Mouse (Mus musculus): ENCODE results near the gene Slc2a4.
"Not testable (repeated sequence)": the region's sequence is repeated elsewhere in the genome, so short reads cannot be mapped to it uniquely, and the experiment has no call there.

Slc2a4 gene

DNA sequence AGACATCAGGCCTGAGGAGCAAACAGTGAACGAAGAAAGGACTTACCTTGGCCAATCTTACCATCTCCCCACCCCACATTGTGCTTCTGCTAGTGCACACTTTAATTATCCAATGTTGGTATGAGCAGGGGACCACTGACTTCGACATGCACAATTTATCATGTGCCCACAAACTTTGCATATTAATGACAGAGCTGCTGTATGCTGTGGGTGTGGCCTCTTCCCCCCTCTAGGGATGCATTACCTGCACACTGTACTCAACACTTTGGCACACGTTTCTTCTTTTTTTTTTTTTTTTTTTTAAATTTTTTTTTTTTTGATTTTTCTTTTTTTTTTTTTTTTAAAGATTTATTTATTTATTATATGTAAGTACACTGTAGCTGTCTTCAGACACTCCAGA lies 22.8 kb upstream of the Slc2a4 start:
- DNase-seq (ENCODE audit: low read depth), result no peak

DNA sequence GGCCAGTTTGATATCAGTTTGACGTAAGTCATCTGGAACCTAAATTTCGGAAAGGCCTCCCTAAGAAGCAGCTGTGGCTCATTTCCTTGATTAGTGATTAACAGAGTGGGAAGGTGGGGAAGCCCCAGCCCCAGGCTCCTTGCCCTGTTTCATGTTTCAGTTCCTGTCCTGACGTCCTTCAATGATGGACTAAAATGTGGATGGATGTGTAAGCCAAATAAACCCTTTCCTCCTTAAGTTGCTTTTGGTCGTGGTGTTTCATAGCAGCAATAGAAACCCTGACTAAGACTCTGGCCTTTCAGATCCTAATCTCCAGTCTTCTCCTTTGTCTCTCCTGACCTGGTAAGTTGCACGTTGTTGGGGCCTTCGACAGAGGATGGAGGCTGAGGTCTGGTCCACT lies 22.2 kb upstream of the Slc2a4 start:
- DNase-seq (ENCODE audit: low read depth), result no peak

DNA sequence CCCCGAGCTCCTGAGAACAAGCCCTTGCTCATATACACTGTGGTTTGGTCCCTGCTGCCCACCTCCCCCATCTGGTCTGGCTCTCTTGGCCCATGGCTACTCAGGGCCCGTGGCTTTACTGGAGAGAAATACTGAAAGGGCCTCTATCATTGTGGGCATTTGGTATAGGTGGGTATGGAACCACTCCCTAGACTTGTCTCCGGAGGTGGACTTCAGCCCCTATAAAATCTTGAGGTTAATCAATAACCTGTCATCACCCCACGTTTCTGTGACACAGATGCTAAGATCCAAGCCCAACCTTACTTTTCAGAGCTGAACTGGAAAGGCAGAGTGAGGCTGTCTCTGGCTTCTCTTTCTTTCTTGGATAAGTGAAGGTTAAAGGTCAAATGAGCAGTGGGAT lies 20.8 kb upstream of the Slc2a4 start:
- no peak for DNase-seq (ENCODE audit: low read depth)

DNA sequence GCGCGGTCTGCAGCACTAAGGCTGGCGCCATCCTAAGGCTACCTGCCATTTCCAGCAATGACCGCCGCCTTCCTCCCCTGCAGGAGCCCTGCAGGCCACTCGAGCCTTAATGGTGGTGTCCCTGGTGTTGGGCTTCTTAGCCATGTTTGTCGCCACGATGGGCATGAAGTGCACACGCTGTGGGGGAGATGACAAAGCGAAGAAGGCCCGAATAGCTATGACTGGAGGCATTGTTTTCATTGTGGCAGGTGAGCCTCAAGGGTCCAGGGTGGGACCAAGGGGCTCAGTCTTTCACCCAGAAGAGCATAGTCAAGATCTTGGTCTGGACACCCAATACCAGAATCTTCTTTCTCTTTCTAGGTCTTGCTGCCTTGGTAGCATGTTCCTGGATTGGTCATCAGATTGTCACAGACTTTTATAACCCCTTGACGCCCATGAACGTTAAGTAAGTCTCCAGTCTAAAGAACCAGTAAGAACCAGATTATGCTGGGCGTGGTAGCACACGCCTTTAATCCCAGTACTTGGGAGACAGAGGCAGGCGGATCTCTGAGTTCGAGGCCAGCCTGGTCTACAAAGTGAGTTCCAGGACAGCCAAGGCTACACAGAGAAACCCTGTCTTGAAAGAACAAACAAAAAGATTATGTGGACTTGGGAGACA lies 19.0 kb upstream of the Slc2a4 start:
- DNase-seq (ENCODE audit: low read depth), result no peak

DNA sequence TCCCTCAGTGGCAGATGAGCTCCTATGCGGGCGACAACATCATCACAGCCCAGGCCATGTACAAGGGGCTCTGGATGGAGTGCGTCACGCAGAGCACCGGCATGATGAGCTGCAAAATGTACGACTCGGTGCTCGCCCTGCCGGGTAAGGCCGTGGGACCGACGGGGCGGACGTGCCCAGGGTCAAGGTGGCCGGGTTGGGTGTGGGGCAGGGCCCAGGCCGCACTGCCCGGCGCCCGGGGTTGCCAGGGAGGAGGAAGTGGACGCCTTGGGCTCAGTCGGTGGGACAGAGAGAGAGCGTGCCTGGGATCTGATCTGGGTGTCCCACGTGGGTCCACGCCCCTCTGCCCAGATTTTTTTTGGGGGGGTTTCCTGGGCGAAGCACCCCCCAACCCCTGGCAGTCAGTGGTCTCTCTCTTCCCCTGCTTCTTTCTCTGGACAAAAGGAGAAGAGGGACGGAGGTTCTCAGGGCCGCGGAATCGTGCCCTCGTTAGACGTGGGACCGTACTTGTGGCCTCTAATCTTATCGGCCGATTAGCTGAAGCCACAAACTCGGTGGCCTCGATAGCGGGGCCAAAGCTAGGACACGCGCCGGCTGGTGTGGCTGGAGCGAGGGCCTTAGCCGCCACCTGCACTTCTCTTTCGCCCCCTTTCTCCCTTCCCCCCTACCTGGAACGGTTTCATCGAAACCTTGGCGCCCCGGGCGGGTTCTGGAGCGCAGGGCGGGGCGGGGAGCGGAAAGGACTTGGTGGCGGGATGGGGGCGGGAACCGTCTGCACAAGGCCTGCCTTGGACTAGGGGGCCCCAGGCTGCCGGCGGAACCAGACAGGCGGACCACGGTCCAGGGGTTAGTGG lies 18.2 kb upstream of the Slc2a4 start:
- no peak for DNase-seq (ENCODE audit: low read depth)

DNA sequence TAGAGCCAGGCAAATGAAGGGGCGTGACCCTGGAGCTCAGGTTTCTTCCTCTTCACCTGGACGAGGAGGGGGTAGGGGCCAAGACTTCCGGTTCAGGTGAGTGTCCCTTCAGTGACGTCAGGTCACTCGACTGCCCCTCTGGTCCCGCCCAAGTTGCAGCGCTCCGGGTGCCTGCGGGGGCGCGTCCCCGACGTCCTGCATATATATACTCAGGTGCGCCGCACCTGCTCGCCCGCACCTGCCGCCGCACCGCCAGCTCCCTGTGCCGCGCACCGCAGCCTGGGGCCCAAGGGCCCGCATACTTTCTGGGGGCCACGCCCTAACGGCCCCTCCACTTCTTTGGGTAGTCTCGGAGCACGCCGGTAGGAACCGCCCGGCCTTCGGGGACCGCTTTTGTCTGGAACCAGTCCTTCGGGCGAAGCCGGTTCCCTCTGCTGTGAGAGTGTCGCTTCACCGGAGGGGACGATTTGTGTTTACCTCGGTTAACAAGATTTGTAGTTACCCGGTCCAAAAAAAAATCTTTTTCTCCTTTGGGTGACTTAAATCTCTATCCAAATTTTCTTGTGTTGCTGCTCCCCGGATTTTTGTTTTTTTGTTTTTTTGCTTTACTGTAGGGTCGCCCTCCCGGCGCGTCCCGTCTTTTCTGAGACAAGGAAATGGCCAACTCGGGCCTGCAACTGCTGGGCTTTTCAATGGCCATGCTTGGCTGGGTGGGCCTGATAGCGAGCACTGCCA lies 17.4 kb upstream of the Slc2a4 start:
- DNase-seq (ENCODE audit: low read depth), result no peak

DNA sequence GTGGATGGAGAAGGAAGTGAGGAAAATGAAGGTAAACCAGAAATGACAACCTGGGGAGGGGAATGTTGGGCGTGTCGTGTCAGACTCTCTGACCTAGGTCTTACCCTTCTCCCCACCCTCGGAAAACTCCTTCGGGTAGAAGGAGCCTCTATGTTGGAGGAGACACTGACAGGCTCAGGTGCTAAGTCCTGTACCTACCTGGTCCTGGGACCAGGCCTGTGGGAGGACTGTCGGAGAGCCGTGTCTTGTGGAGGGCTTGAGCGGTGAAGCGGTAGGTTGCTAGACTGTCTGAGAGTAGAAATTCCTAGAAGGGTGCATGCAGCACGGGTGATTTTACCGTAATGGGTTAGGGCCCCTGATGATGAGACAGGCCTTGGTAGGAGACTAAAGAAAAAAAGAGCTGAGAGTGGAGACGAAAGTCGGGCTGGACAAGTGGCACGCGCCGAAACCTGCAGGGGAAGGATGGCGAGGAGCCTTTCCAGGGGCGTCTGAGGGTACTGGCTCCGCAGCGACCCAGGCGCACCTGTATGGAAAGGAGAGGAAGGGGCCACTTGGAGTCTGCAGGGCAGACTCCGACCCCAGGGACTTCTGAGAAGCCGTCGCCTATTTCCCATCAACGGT lies 16.8 kb upstream of the Slc2a4 start, which contains the start of gene Cldn7:
Gene Cldn7 (plus strand): TSS at position 130 of the 621 bp plus-strand sequence.
- no peak for DNase-seq (ENCODE audit: low read depth)

DNA sequence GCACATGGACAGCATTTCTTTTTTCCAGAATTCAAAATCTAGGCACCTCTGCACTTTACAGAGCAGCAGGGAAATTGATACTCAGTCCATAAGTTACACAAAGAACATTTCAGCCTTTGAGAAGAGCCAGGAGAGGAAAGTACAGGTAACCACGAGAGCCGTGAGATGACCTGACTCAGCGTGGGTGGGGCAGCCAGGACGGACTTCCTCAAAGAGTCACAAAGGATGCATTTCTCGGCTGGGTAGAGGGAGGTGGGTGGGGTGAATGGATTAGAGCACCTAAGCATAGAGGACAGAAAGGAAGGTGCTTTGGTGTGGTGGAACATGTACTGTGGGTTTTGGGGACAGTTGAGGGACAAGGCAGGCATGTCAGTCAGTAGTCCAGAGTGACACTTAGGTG lies 13.9 kb upstream of the Slc2a4 start:
- DNase-seq (ENCODE audit: low read depth), result no peak

DNA sequence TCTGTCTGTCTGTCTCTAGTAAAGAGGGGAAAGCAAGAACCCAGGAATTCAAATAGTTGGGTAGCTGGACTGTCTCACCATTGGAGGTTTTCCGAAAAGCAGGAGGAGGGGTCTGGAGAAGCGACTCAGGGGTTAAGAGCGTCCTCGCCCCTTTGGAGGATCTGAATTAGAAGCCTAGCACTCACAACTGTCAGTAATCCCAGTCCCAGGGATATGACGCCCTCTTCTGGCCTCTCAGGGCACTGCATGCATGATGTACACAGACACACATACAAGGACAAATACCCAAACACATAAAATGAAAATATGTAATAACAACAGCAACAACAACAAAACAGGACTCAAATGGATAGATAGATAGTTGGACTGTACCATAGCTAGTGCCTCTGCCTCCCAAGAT lies 12.6 kb upstream of the Slc2a4 start:
- DNase-seq (ENCODE audit: low read depth), result no peak

DNA sequence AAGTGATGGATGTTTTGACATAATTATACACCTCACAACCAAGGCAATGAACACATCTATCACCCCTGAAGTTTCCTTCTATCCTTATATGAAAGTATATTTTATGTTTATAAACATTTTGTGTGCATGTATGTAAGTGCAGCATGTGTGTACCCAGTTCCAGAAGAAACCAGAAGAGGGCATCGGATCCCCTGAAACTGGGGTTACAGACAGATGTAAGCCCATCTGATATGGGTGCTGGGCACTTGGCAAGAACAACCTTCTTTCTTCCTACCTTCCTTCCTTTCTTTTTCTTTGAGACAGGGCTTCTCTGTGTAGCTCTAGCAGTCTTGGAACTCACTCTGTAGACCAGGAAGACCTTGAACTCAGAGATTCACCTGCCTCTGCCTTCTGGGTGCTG lies 8.2 kb upstream of the Slc2a4 start:
- DNase-seq (ENCODE audit: low read depth), result no peak

DNA sequence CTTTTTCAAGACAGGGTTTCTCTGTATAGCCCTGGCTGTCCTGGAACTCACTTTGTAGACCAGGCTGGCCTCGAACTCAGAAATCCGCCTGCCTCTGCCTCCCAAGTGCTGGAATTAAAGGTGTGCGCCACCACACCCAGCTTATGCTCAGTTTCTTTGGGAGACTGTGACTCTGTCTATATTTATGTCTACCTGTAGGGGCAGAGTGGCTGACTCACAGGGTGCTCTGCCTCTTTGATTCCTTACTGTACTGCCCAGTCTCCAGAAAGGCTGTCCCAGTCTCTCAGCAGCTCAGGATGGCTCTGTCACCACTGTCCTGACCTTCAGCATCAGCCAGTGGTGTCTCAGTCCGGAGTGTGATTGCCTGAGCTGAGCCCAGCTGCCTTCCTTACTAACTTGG lies 7.6 kb upstream of the Slc2a4 start:
- not testable (repeated sequence) for DNase-seq (ENCODE audit: low read depth)

DNA sequence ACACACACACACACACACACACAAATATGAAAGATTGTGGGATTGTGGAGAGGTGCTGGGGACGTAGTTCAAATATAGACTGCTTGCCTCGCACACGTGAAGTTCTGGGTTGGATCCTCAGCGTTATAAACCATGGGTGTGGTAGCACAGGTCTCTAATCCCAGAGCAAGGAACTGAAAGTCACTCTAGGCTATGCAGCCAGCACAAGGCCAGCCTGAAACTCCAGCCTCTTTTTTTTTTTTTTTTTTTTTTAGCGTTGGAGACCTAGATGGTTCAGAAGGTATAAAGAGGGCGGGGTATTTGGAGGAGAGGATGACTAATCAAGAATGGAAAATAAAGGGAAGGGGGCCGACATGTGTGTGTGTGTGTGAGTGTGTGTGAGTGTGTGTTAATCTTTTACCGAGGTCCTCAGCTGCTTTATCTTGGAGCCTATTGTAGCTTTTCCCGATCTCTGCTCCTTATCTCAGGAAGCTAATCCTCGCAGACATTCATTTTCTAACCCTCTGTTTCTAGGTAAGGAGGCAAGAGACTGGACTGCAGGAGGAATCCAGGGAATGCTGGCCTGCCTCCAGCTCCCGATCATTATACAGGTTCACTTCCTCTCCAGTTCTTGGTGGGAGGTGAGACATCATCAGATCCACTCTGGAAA lies 5.4 kb upstream of the Slc2a4 start:
- no peak for DNase-seq (ENCODE audit: low read depth)

DNA sequence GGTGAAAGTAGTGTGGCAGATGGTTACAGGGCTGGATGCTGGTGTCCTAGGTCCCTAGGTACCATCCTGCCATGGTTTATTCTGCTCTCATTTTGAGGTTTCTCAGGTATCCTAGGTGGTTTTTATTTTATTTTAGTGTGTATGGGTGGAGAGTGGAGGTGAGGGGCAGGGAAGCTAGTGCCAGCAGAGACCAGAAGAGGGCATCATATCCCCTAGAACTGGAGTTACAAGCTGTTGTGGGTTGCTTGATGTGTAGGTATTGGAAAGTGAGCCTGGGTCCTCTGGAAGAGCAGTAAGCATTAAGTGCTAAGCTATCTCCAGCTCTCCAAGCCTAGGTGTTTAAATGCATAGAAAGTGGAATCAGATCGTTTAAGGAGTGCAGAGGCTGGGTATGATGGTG lies 4.3 kb upstream of the Slc2a4 start:
- DNase-seq (ENCODE audit: low read depth), result no peak

DNA sequence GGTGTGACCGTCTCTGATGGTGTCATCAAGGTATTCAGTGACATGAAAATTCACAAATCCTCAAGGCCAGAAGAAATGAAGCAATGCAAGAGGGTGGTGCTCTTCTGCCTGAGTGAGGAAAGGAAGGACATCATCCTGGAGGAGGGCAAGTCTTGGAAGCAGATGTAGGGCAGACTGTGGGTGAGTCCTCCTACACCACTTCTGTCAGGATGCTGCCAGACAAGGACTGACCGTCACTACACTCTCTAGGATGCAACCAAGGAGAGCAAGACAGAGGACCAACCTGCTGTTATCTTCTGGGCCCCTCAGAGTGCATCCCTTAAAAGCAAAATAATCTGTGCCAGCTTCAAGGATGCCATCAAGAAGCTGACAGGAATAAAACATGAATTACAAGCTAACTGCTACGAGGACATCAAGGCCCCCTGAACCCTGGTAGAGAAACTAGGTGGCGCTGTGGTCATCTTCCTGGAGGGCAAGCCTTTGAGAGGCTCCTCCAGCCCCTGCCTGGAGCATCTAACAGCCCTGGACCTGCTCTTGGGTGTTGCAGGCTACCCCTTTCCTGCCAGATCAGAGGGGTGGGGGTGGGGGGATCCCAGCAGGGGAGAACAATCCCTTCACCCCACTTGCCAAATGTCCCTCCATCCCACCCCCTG lies 2.9 kb upstream of the Slc2a4 start:
- no peak for DNase-seq (ENCODE audit: low read depth)

DNA sequence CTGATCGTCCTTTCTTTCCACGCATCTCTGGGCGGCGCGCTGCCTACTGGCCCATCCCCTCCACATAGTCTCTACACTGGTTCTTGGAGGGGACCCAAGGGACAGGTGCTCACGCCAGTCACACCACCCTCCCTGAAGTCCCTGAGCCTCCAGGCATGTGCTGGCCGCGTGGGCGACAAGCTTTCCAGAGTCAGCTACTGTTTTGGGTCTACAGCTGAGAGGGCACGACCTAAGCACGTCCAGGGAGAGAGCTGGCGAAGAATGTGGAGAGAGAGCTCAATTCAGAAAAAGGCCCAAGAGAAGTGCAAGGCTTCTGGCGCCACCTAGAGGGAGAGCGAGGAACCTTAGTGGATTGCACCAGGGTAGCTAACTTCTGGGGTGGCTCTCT lies 769 bp upstream of the Slc2a4 start:
- peak; percentile 93 for DNase-seq (ENCODE audit: low read depth)

DNA sequence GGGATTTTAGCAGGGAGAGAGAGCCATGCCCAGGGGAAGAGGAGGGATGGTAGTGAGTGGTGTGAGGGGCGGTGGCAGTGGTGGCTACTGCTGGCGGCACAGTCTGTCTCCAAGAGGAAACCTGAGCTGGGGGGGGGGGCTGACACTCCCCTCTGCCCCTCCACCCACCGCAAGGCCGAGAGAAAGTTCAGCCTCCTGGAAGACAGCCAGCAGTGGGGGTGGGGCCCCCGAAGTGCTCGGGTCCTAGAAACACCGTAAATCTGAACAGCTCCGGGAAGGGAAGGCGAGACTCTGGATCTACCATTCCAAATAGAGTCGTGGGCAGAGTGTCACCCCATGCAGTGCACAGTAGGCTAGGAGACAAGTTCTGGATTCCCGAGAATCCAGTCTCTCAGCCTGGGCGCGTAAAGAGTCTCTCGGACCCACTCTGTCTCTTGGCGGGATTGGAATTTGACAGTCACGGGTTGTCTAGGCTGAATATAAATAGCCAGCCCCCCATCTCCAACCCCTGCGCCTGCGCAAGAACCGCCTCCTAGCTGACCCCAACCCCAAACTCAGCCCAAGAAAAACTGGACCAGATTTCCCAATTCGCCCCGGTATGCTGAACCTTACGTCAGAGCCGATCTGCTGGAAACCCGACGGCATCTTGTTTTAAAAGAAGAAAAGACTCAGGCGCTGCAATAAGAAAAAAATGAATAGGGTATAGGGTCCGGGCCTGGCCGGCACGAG lies 487 bp downstream of the Slc2a4 start:
- no peak for DNase-seq (ENCODE audit: low read depth)

DNA sequence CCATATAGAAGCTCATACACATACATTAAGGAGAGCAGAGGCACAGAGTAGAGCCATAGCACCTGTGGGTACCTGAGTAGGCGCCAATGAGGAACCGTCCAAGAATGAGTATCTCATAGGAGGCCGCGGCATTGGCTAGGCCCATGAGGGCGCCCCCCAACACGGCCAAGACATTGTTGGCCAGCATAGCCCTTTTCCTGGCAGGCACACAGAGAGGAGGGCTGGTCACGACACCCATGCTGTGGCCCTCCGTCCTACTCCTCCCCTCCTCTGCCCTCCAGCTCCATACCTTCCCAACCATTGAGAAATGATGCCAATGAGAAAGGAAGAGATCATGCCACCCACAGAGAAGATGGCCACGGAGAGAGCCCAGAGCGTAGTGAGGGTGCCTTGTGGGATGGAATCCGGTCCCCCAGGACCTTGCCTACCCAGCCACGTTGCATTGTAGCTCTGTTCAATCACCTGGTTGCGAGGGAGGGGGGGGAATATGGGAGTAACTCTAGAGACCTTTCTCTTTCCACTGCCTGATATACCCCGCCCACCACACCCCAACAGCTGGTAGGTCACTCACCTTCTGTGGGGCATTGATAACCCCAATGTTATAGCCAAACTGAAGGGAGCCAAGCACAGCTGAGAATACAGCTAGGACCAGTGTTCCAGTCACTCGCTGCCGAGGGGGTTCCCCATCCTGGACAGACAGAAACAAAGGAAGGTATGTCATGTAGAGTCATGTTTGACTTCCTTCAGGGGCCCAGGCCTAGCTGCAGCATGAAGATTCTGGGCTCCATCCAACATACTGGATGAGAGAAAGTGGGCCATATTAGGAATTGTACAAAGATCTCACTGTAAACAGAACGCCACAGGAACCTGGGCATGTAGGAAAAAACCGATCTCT lies 1.7 kb downstream of the Slc2a4 start:
- DNase-seq (ENCODE audit: low read depth), result peak; percentile 65

DNA sequence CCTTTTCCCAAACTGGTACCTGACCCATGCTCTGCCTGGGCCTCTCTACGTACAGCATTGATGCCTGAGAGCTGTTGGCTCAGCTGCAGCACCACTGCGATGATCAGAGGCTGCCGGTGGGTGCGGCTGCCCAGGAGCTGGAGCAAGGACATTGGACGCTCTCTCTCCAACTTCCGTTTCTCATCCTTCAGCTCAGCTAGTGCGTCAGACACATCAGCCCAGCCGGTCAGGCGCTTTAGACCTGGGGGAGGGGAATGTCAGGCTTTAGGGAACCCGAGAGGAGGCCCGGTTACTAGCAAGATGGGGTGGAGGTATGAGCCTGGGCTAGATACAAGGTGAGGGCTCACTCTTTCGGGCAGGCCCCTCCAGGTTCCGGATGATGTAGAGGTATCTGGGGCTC lies 2.8 kb downstream of the Slc2a4 start:
- no peak for DNase-seq (ENCODE audit: low read depth)

DNA sequence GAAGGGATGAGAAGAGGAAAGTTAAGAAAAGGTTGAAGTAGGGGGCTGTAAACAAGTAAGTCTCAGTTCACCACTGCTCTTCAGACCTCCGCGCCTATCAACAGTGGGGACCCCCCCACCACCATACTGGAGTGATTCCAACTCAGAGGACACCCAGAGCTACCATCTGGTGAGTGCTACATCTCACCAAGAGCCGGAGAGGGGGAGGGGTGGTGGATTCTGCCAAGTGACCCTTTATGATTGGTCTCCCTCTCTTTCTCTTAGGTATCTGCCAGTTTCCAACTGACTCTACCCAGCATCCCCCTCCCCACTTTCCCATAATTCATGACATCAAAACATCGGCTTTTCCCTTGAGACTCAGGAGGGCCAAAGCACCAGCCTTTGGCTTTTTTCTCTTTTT lies 7.0 kb downstream of the Slc2a4 start:
- DNase-seq (ENCODE audit: low read depth), result no peak

DNA sequence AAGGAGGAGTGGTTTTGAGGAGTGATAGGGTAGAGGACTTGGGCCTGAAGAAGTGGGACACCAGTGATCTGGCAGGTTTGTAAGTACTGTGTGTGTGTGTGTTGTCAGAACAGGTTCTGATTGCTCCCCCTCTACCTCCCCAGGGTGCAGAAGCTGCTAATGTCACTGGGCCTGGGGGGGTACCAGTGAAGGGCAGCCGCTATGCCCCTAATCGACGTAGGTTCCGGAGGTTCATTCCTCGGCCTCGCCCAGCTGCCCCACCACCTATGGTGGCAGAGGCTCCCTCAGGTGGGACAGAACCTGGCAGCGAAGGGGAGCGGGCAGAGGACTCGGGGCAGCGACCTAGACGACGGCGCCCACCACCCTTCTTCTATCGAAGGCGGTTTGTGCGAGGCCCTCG lies 8.3 kb downstream of the Slc2a4 start:
- no peak for DNase-seq (ENCODE audit: low read depth)
